Mouse (Mus musculus) thymus, postnatal 0 days (tissue): ENCODE results near the gene Ficd. TPM values are rescaled to one million over a fixed set of nuclear protein-coding genes. Genes with fewer than 3 reads are reported as not detected.
A peak's percentile ranks its signal among the peaks of the same experiment; 100 is the strongest.

Experiments used
- DNase-seq: peaks from one replicate; pipeline ENCODE4 v3.0.0-alpha.2; 2015; ENCODE audit warnings: low spot score
- polyA plus RNA-seq: library from polyadenylated mRNA; unstranded; fragments of >200 nt; fragmentation: Nextera tagmentation; extraction: Ambion mirVana; gene quantifications from 2 replicates; pipeline ENCODE4 v1.2.1, GENCODE M21; 2015

Ficd gene
- polyA plus RNA-seq = 6.0 and 6.3 TPM in 2 replicates

GRCm38 (mm10) chr5:113735345-113736112, at the start of gene Ficd:
Gene Ficd (plus strand): TSS chr5:113735803.
- peak; percentile 98 for DNase-seq

DNA sequence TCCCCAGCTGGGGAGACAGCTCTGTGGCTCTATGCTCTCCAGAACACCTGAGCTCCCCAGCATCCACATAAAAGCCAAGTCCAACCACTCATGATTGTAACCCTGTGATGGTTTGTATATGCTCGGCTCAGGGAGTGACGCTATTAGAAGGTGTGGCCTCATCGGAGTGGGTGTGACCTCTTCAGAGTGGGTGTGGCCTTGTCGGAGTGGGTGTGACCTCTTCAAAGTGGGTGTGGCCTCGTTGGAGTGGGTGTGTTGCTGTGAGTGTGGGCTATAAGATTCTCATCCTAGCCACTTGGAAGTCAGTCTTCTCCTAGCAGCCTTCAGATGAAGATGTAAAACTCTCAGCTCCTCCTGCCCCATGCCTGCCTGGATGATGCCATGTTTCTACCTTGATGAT, 48.1 kb upstream of the Ficd start:
- no peak for DNase-seq

- DNase-seq = no peak
These were observed 45.5 kb upstream of the Ficd start for GRCm38 (mm10) chr5:113690069-113690548.

- DNase-seq = no peak
These were observed 44.7 kb upstream of the Ficd start for GRCm38 (mm10) chr5:113690866-113691265.

DNA sequence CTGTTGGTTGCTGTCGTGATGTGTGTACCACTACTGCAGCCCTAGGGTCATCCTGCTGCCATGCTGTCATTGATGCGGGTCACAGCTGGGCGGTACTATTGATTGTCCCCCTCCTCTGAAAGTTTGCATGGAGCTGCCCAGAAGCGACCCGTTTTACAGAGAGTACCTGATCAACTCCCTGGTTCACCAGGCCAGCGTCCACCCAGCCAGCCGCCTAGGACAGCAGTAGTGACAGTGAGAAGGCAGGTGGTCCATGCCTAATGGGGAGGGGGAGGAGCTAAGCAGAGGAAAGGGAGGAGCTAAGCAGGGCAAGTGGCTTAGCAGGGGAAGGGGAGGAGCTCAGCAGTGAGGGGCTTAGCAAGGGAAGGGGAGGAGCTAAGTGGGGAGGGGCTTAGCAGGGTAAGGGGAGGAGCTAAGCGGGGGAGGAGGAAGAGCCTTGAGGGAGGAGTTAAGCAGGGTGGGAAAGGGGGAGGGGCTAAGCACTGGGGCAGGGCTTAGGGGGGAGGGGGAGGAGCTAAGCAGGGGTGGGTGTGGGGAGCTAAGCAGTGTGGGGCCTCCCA, 42.3 kb upstream of the Ficd start:
- no peak for DNase-seq

GRCm38 (mm10) chr5:113694000-113694399, 41.6 kb upstream of the Ficd start:
- DNase-seq = no peak

- DNase-seq = no peak
These were observed 41.2 kb upstream of the Ficd start for GRCm38 (mm10) chr5:113694415-113694814.

GRCm38 (mm10) chr5:113700388-113701023, 35.1 kb upstream of the Ficd start:
- no peak for DNase-seq

DNA sequence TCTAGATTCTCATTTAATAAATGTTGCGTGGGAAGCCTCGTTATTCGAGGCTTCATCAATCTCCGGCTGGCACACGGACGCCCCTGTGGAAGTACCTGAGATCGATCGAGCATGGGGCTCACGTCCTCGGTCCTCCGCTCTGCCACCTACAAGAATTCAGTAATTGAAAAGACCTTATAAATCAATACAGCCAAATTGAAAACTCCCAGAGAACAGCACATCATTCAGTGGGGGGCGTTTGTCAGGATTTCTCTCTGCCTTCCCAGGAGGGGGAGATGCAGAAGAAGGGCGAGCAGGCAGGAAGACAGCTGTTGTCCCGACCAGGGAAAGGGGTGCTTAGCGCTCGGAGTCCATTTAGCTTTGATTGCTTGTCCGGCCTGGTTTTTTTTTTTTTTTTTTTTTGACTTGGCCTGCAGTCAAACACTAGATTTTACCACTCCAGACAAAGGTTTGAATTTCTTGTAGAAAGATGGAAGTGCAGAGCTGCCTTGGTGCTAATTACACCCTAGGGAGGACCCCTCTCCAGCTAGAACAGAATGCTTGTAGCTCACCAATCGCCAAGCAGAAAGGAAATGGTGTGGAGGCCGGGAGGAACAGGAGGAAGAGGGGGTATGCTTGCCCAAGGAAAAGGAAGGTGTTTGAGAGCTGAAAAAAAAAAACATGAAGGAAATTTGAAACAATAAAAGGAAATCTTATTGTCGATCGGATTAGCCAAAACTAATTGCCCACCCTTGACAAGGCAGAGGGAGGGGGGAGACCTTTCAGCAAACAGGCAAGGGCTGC, 31.6 kb upstream of the Ficd start:
- DNase-seq = no peak

GRCm38 (mm10) chr5:113712861-113713260, 22.7 kb upstream of the Ficd start:
- DNase-seq = no peak

GRCm38 (mm10) chr5:113716581-113717388, 18.8 kb upstream of the Ficd start:
- DNase-seq = peak; percentile 47

DNA sequence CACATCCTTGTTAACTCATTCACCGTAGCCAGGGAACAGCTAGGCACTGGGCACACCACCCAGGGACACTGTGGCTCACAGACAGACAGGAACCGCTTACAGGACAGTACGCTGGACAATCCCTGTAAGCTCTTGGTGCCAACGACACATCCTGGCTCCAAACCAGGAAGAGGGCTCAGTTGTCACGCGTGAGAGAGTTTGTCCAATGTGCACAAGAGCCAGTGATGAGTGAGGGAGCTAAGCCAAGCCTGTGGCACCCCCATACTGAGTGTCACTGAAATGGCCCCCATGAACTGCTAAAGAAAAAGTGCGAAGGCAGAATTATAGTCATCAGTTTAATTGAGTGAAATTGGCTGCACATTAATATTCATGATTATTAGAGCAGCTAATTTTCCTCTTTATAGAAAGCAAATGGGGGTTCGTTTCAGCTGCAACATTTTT, 16.4 kb upstream of the Ficd start:
- DNase-seq = no peak

- no peak for DNase-seq
These were observed 13.2 kb upstream of the Ficd start for GRCm38 (mm10) chr5:113722224-113723013.

GRCm38 (mm10) chr5:113723567-113724237, 11.9 kb upstream of the Ficd start:
- no peak for DNase-seq

GRCm38 (mm10) chr5:113724446-113724845, 11.2 kb upstream of the Ficd start, which contains the start of gene 1700069L16Rik:
Gene 1700069L16Rik (minus strand): TSS chr5:113724772.
- peak; percentile 77 for DNase-seq

DNA sequence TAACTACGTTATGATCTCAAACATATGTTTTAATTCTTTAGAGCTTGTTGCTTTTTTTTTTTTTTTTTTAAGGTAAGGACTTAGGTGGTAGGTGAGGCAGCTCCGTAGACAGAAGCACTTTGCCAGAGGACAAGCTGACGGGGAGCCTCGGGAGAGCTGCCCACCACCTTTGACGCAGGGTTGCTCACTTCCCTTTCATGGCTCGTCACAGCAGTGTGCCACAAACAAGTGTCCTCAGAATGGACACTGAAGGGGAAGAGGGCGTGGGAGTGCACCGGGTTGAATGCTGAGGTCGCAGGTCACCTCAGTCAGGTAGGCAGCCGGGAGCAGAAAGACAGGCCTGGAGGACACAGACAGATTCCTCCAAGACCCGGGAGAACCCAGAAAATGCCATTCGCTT, 10.2 kb upstream of the Ficd start:
- DNase-seq = no peak

GRCm38 (mm10) chr5:113726618-113727017, 9.0 kb upstream of the Ficd start:
- DNase-seq = no peak

GRCm38 (mm10) chr5:113727238-113727637, 8.4 kb upstream of the Ficd start:
- DNase-seq = no peak

DNA sequence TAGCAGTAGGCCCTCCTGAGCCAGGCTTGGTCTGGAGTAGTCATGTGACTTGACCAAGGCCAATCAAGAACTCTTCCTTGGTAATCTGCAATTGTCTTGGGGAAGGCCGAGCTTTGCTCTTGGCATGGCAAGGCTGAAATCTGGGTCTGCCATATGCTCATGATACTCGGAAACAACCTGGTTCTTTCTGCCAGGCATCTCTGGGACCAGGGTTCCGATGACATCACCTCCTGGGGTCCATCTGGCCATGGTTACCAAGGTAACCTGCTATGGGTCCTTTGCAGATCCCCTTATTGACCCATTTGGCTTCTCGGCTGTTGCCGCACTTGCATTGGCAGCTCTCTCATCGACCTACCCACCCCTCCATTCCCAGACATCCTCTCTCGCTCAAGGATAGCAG, 7.6 kb upstream of the Ficd start:
- no peak for DNase-seq
